Mouse (Mus musculus) CH12.LX (cell line): ENCODE measurements around the gene Prrx2. TPM values are rescaled to one million over a fixed set of nuclear protein-coding genes. Genes with fewer than 3 reads are reported as not detected.

Experiments
- DNase-seq: peaks from one replicate; pipeline ENCODE4 v3.0.0-alpha.2; 2013; ENCODE audit errors: extremely low read depth
- H3K27ac ChIP-seq: 2 replicates; pipeline ENCODE4 v1.5.1; 2012; ENCODE audit warnings: low read depth, mild to moderate bottlenecking, control low read depth, moderate library complexity; ENCODE audit not compliant: insufficient read depth
- H3K27me3 ChIP-seq: replicated peaks from 2 replicates; pipeline ENCODE3; 2012; ENCODE audit warnings: inconsistent platforms
- H3K36me3 ChIP-seq, 2 experiments: replicated peaks in 1 of 2; 2 replicates each; pipeline versions ENCODE3 to v1.6.1; 2012; ENCODE audit warnings: inconsistent platforms in 1 of 2, low read length in 1 of 2, mild to moderate bottlenecking in 1 of 2, mixed read lengths in 1 of 2, moderate library complexity in 1 of 2; ENCODE audit not compliant: control insufficient read depth in 1 of 2, insufficient read depth in 1 of 2
- H3K4me1 ChIP-seq, 2 experiments: 2 replicates each; pipeline ENCODE4 v1.6.1; 2012; ENCODE audit warnings: inconsistent platforms in 1 of 2, moderate library complexity in 1 of 2; ENCODE audit not compliant: insufficient read depth in 2 of 2, control insufficient read depth in 1 of 2
- H3K4me2 ChIP-seq: 2 replicates; pipeline ENCODE4 v1.6.1; 2012; ENCODE audit warnings: low read depth, mild to moderate bottlenecking, control low read depth; ENCODE audit not compliant: poor library complexity, insufficient read depth, severe bottlenecking
- H3K4me3 ChIP-seq, 3 experiments: fragments of 150-350 bp in 1 of 3; sonication (generic) in 1 of 3; replicated peaks in 1 of 3; 2 replicates each; pipeline versions ENCODE3 to v1.5.1; 2011 to 2012; ENCODE audit warnings: low read depth in 2 of 3, low read length in 2 of 3, mild to moderate bottlenecking in 2 of 3, moderate library complexity in 2 of 3, control low read depth in 1 of 3, improper control_type of control experiment in 1 of 3, inconsistent platforms in 1 of 3, mixed read lengths in 1 of 3; ENCODE audit not compliant: poor library complexity in 1 of 3
- H3K79me2 ChIP-seq: replicated peaks from 2 replicates; pipeline ENCODE4 v1.6.1; 2012; ENCODE audit warnings: mild to moderate bottlenecking, moderate library complexity; ENCODE audit not compliant: control insufficient read depth, poor library complexity, insufficient read depth, severe bottlenecking; ENCODE audit errors: extremely low read depth
- H3K9ac ChIP-seq: 2 replicates; pipeline ENCODE4 v1.6.1; 2012; ENCODE audit warnings: low read depth, mild to moderate bottlenecking, control low read depth, moderate library complexity; ENCODE audit not compliant: insufficient read depth
- H3K9me3 ChIP-seq: replicated peaks from 2 replicates; pipeline ENCODE3; 2012; ENCODE audit warnings: low read length, inconsistent platforms, mixed read lengths
- BHLHE40 ChIP-seq: IDR thresholded peaks from 2 replicates; pipeline ENCODE4 v1.6.1; 2011; ENCODE audit warnings: mild to moderate bottlenecking, low read depth, low read length, improper control_type of control experiment
- EP300 ChIP-seq: IDR thresholded peaks from 2 replicates; pipeline ENCODE4 v1.6.1; 2011; ENCODE audit warnings: low read length, improper control_type of control experiment
- ETS1 ChIP-seq: conservative IDR thresholded peaks from 2 replicates; pipeline ENCODE4 v1.6.1; 2012; ENCODE audit warnings: low read depth, mild to moderate bottlenecking, inconsistent platforms, low read length, improper control_type of control experiment, moderate library complexity
- HCFC1 ChIP-seq: IDR thresholded peaks from 2 replicates; pipeline ENCODE4 v1.6.1; 2012; ENCODE audit warnings: low read depth, mild to moderate bottlenecking, inconsistent platforms, low read length, improper control_type of control experiment
- JUN ChIP-seq: IDR thresholded peaks from 2 replicates; pipeline ENCODE4 v1.6.1; 2011; ENCODE audit warnings: low read depth, mild to moderate bottlenecking, low read length, improper control_type of control experiment, moderate library complexity; ENCODE audit not compliant: insufficient read depth
- MXI1 ChIP-seq: IDR thresholded peaks from 2 replicates; pipeline ENCODE4 v1.6.1; 2011; ENCODE audit warnings: mild to moderate bottlenecking, low read depth, low read length, improper control_type of control experiment
- MYC ChIP-seq: IDR thresholded peaks from 2 replicates; pipeline ENCODE4 v1.6.1; 2011; ENCODE audit warnings: low read depth, mild to moderate bottlenecking, improper control_type of control experiment, low read length
- NRF1 ChIP-seq: IDR thresholded peaks from 2 replicates; pipeline ENCODE4 v1.6.1; 2014; ENCODE audit warnings: low read depth, mild to moderate bottlenecking, inconsistent platforms, low read length, improper control_type of control experiment, moderate library complexity
- RCOR1 ChIP-seq: conservative IDR thresholded peaks from 2 replicates; pipeline ENCODE4 v1.6.1; 2012; ENCODE audit warnings: low read depth, mild to moderate bottlenecking, inconsistent platforms, low read length, improper control_type of control experiment
- SIN3A ChIP-seq: IDR thresholded peaks from 2 replicates; pipeline ENCODE4 v1.6.1; 2012; ENCODE audit warnings: low read length, improper control_type of control experiment, inconsistent platforms
- SMC3 ChIP-seq: IDR thresholded peaks from 2 replicates; pipeline ENCODE4 v1.6.1; 2011; ENCODE audit warnings: low read depth, low read length, improper control_type of control experiment
- TBP ChIP-seq: conservative IDR thresholded peaks from 2 replicates; pipeline ENCODE4 v1.6.1; 2011; ENCODE audit warnings: low read depth, low read length, improper control_type of control experiment
- TCF12 ChIP-seq: IDR thresholded peaks from 2 replicates; pipeline ENCODE4 v1.6.1; 2014; ENCODE audit warnings: low read depth, mild to moderate bottlenecking, inconsistent platforms, low read length, improper control_type of control experiment
- ZC3H11A ChIP-seq: IDR thresholded peaks from 2 replicates; pipeline ENCODE4 v1.6.1; 2012; ENCODE audit warnings: low read depth, mild to moderate bottlenecking, inconsistent platforms, low read length, improper control_type of control experiment
- ZKSCAN1 ChIP-seq: IDR thresholded peaks from 2 replicates; pipeline ENCODE4 v1.6.1; 2012; ENCODE audit warnings: low read depth, inconsistent platforms, low read length, improper control_type of control experiment, borderline replicate concordance
- dilution Hi-C: fragments of 300-500 bp; cut with MboI; formaldehyde crosslinking; loops from 2 replicates; pipeline ENCODE4 v1.14.3; 2020; ENCODE audit warnings: low sequenced_read_pairs; ENCODE audit not compliant: extremely low pct_unique_long_range_greater_than_20kb, extremely low pct_ligation_motif_present
- in situ Hi-C: fragments of 300-500 bp; cut with MboI; formaldehyde crosslinking; loops from 3 replicates; pipeline ENCODE4 v1.14.3; 2019; ENCODE audit warnings: low sequenced_read_pairs, low pct_ligation_motif_present, low pct_unique_long_range_greater_than_20kb, mixed read lengths
- polyA plus RNA-seq: library from polyadenylated mRNA; unstranded; fragments of >175 nt; gene quantifications from 2 replicates; pipeline ENCODE4 v1.2.1, GENCODE M21; 2012; ENCODE audit warnings: low read depth; ENCODE audit not compliant: insufficient read length
- total RNA-seq, 2 experiments: library from RNA; depleted of rRNA; stranded (reverse); fragments of 300-350 nt in 1 of 2; fragments of >200 nt in 1 of 2; gene quantifications; 2 replicates each; pipeline ENCODE4 v1.2.3; 2012 to 2014

Gene Prrx2
- total and polyA plus RNA-seq, 3 experiments: not detected

DNA sequence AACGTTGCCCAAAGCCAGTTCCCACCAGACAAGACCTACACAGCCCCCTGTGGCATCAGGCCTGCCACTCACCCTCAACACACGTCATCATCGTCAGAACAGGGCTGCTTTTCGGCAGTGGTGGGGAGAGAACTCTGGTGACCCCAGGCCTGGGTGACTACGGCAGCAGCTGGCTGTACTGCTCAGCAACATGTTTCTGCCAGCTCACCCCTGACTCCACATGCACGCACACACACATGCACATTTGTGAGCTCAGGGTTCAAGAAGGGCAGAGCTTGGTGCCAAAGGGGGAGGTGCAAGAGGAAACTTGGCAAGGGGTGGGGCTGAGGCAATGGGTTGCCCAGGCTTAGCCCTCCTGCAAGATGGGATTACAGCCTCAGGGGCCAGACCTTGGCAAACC is 62.5 kb downstream of the Prrx2 start:
- no peak for TF ChIP-seq HCFC1
- no peak for TF ChIP-seq SMC3
- TF ChIP-seq SIN3A: no peak
- TF ChIP-seq ETS1: no peak
- no peak for TF ChIP-seq MXI1
- no peak for TF ChIP-seq EP300
- no peak for TF ChIP-seq ZC3H11A
- TF ChIP-seq TCF12: no peak
- no peak for TF ChIP-seq JUN
- TF ChIP-seq MYC: no peak
- TF ChIP-seq ZKSCAN1: no peak
- TF ChIP-seq TBP: no peak
- no peak for TF ChIP-seq RCOR1
- Histone ChIP-seq H3K36me3 (no peaks in the 10 kb centered on the region), H3K4me2 (no peak overlapping the region), H3K9ac (no peak overlapping the region), H3K9me3 (no peaks in the 10 kb centered on the region), H3K79me2 (no peaks in the 10 kb centered on the region), H3K4me3 (no peak overlapping the region), H3K27ac (no peak overlapping the region), H3K4me1 (peaks cover 12 to 31% of the 10 kb centered on the region in 2 experiments), H3K27me3 (peaks cover 46% of the 10 kb centered on the region)
- no peak for DNase-seq
- dilution Hi-C loops (no loop called here), in situ Hi-C loops (no loop called here)

DNA sequence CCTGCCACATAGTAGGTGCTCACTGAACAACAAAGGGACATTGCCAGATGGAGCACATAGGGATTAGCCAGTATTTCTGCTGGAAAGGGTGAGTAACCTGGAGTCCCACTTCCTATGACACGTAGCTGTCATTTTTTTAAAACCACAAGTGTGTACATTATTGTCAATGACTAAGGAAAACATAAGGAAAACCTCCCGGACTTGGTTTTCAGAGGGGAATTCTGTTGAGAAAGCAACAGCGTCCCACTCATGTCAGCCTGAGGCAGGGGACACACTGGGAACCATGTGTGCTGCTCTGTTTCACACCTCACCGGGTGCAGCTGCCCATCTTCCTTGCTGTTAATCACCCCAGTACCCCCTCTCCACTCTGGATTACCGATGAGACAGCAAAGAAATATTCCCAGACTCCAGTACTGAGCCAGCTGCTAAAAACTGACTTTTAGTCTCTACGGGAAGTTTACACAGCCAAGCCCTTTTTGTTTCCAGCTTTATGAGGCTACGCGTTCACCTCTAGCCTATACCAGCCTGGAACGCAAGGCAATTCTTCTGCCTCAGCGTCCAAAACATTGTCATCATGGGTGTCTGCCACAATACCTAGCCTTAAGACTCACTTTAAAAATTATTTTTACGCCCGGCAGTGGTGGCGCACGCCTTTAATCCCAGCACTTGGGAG is 64.8 kb downstream of the Prrx2 start:
- peaks cover 50% of the 10 kb centered on the region for H3K27me3 ChIP-seq
- H3K9me3 ChIP-seq: no peaks in the 10 kb centered on the region
- H3K27ac ChIP-seq: no peak overlapping the region
- H3K79me2 ChIP-seq: no peaks in the 10 kb centered on the region
- in situ Hi-C loops (no loop called here), dilution Hi-C loops (no loop called here)
- DNase-seq: no peak
- no peak overlapping the region for H3K9ac ChIP-seq
- H3K4me1 ChIP-seq: peaks cover 12 to 19% of the 10 kb centered on the region in 2 experiments
- H3K4me3 ChIP-seq: no peak overlapping the region
- H3K4me2 ChIP-seq: no peak overlapping the region
- no peaks in the 10 kb centered on the region for H3K36me3 ChIP-seq
- TF ChIP-seq BHLHE40 (no peak), NRF1 (no peak), MYC (no peak), ZC3H11A (no peak)
